7 mouse cellular contexts compared by ENCODE assay signal in the genomic region with DNA sequence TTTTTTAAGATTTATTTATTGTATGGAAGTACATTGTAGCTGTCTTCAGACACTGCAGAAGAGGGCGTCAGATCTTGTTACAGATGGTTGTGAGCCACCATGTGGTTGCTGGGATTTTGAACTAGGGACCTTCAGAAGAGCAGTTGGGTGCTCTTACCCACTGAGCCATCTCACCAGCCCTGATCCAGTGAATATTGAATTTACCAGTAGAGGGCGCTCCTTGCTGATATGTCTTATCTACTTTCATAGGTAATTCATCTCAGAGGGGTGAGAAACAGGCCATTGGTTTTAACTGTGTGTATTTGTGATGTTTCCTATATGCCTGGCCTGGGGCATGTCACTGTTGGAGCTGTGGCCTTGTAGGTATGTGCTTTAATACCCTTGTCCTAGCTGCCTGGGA. TPM values are rescaled to one million over a fixed set of nuclear protein-coding genes. Genes with fewer than 3 reads are reported as not detected.
DNase-seq lines count a peak whose midpoint lies in the region; ATAC-seq and TF ChIP-seq lines count a peak whose summit lies in the region.
"Not testable (repeated sequence)": the region's sequence is repeated elsewhere in the genome, so short reads cannot be mapped to it uniquely, and the experiment has no call there.

No protein-coding gene starts in this region.

- not testable (repeated sequence) for H3K4me3 ChIP-seq in CH12.LX (replicated peaks in 1 of 3; ENCODE audit: low read depth in 2 of 3, low read length in 2 of 3, poor library complexity in 1 of 3); liver, embryonic 14.5 days (ENCODE audit: insufficient read depth in 1 of 2, low read depth in 2 of 2, low read length in 2 of 2)

- not testable (repeated sequence) for TF ChIP-seq RAD21 in CH12.LX (IDR thresholded peaks at IDR 0.05; ENCODE audit: low read depth, low read length)

- WGBS in liver, embryonic 14.5 days (ENCODE audit: insufficient replicate concordance): 14% methylated on average over 2 of the region's 2 CpGs

- H3K36me3 ChIP-seq in CH12.LX (replicated peaks in 1 of 2; ENCODE audit: control insufficient read depth in 1 of 2, insufficient read depth in 1 of 2, low read length in 1 of 2); liver, embryonic 14.5 days (replicated peaks; ENCODE audit: control insufficient read depth, insufficient read depth, low read depth): not testable (repeated sequence)

- not testable (repeated sequence) for H3K4me1 ChIP-seq in CH12.LX (ENCODE audit: control insufficient read depth in 1 of 2, insufficient read depth in 2 of 2); liver, embryonic 14.5 days (replicated peaks; ENCODE audit: control insufficient read depth in 2 of 2, insufficient read depth in 2 of 2, low read length in 1 of 2)

- peak in 1 of 2 experiments; percentile 22; a peak in 2 of 4 replicates for TF ChIP-seq CTCF in CH12.LX (conservative IDR thresholded peaks at IDR 0.05 in 1 of 2, IDR thresholded peaks at IDR 0.05 in 1 of 2; ENCODE audit: low read depth in 2 of 2, low read length in 2 of 2)
- TF ChIP-seq CTCF in liver, embryonic 14.5 days (IDR thresholded peaks at IDR 0.05; ENCODE audit: low read depth): peak; percentile 12; the same call in 1 of the 2 replicates

- dilution Hi-C loops in CH12.LX (cut with MboI; ENCODE audit: extremely low pct_ligation_motif_present, extremely low pct_unique_long_range_greater_than_20kb, low sequenced_read_pairs): not testable (repeated sequence)

- not testable (repeated sequence) for H3K4me2 ChIP-seq in CH12.LX (ENCODE audit: insufficient read depth, low read depth, poor library complexity, severe bottlenecking); liver, embryonic 14.5 days (ENCODE audit: low read depth)

- not testable (repeated sequence) for H3K27ac ChIP-seq in CH12.LX (ENCODE audit: insufficient read depth, low read depth); liver, embryonic 14.5 days

- H3K9ac ChIP-seq in CH12.LX (ENCODE audit: insufficient read depth, low read depth); liver, embryonic 14.5 days (replicated peaks): not testable (repeated sequence)

- TF ChIP-seq EP300 in CH12.LX (IDR thresholded peaks at IDR 0.05; ENCODE audit: low read length); liver, embryonic 14.5 days (IDR thresholded peaks at IDR 0.05; ENCODE audit: low read depth): not testable (repeated sequence)

- in situ Hi-C loops in CH12.LX (cut with MboI; ENCODE audit: low pct_ligation_motif_present, low pct_unique_long_range_greater_than_20kb, low sequenced_read_pairs): not testable (repeated sequence)

- not testable (repeated sequence) for ATAC-seq in liver, embryonic 14.5 days (ENCODE audit: insufficient read depth)

- not testable (repeated sequence) for H3K9me3 ChIP-seq in CH12.LX (replicated peaks; ENCODE audit: low read length); liver, embryonic 14.5 days (ENCODE audit: control insufficient read depth, low read length)

- H3K27me3 ChIP-seq in CH12.LX (replicated peaks); liver, embryonic 14.5 days (ENCODE audit: control insufficient read depth, insufficient read depth, low read length): not testable (repeated sequence)

- H3K79me2 ChIP-seq in CH12.LX (replicated peaks; ENCODE audit: control insufficient read depth, extremely low read depth, insufficient read depth, poor library complexity, severe bottlenecking): not testable (repeated sequence)

- TF ChIP-seq POLR2A in CH12.LX (IDR thresholded peaks at IDR 0.05; ENCODE audit: low read depth, low read length): not testable (repeated sequence)

- DNase-seq in 3T3-L1 (ENCODE audit: low read depth, low spot score): peak; percentile 9
- peak; percentile 24 for DNase-seq in CH12.LX (ENCODE audit: extremely low read depth)
- peak; percentile 14 for DNase-seq in MEL-GATA-1-ER (ENCODE audit: extremely low read depth, low read depth)
- DNase-seq in ZHBTc4 (ENCODE audit: low read depth, low spot score): peak; percentile 90
- DNase-seq in heart, adult 11 months: peak; percentile 77
- not testable (repeated sequence) for DNase-seq in liver, embryonic 14.5 days (ENCODE audit: low read depth in 3 of 3, low spot score in 3 of 3)
- peak; percentile 31 for DNase-seq in naive thymus-derived CD4-positive, alpha-beta T cell, adult 2 months (ENCODE audit: low read depth)

RNA-seq across cellular contexts. Expression of gene Zfp808, which starts 13.8 kb away (rescaled TPM):
- total RNA-seq in CH12.LX (2012; rRNA removed): 4.0 and 4.9 TPM in 2 replicates
- total RNA-seq in CH12.LX (2014; rRNA removed): 14.5 and 16.5 TPM in 2 replicates
- polyA plus RNA-seq in CH12.LX (2012; ENCODE audit: insufficient read length, low read depth): 2.9 and 5.3 TPM in 2 replicates
- polyA plus RNA-seq in liver, embryonic 14.5 days (2012; rRNA removed): 2.1 and 3.9 TPM in 2 replicates
- polyA plus RNA-seq in liver, embryonic 14.5 days (2014; fragmentation: Nextera tagmentation; extraction: Ambion mirVana): 6.6 and 7.4 TPM in 2 replicates
